Mouse (Mus musculus) neural tube, embryonic 11.5 days (tissue): ENCODE measurements around the gene Izumo4. TPM values are rescaled to one million over a fixed set of nuclear protein-coding genes. Genes with fewer than 3 reads are reported as not detected.

Source experiments
- ATAC-seq: fragments of 200-750 bp; cut with Nextera tagmentation; 2 replicates; pipeline ENCODE4 v1.8.0; 2017; ENCODE audit warnings: moderate number of reproducible peaks, mild to moderate bottlenecking, moderate TSS enrichment, moderate library complexity; ENCODE audit not compliant: insufficient read depth, low FRiP score, low TSS enrichment
- DNase-seq: peaks from one replicate; pipeline ENCODE4 v3.0.0-alpha.2; 2015; ENCODE audit warnings: low spot score
- H3K27ac ChIP-seq: fragments of 300-500 bp; sonication (generic); 2 replicates; pipeline ENCODE4 v1.5.1; 2014; ENCODE audit warnings: low read depth, mild to moderate bottlenecking, low read length
- H3K27me3 ChIP-seq: fragments of 300-500 bp; sonication (generic); 2 replicates; pipeline ENCODE4 v1.6.1; 2014; ENCODE audit warnings: mild to moderate bottlenecking, low read length, mixed read lengths; ENCODE audit not compliant: control insufficient read depth, insufficient read depth
- H3K36me3 ChIP-seq: fragments of 300-500 bp; sonication (generic); 2 replicates; pipeline ENCODE4 v1.6.1; 2014; ENCODE audit warnings: mild to moderate bottlenecking, low read length, moderate library complexity, mixed read lengths; ENCODE audit not compliant: control insufficient read depth, insufficient read depth
- H3K4me1 ChIP-seq: fragments of 300-500 bp; sonication (generic); 2 replicates; pipeline ENCODE4 v1.6.1; 2014; ENCODE audit warnings: low read length, mixed read lengths; ENCODE audit not compliant: control insufficient read depth, insufficient read depth
- H3K4me2 ChIP-seq: fragments of 300-500 bp; sonication (generic); 2 replicates; pipeline ENCODE4 v1.6.1; 2014; ENCODE audit warnings: low read depth, mild to moderate bottlenecking, moderate library complexity
- H3K4me3 ChIP-seq: fragments of 300-500 bp; sonication (generic); 2 replicates; pipeline ENCODE4 v1.5.1; 2014; ENCODE audit warnings: low read depth, low read length
- H3K9ac ChIP-seq: fragments of 300-500 bp; sonication (generic); 2 replicates; pipeline ENCODE4 v1.6.1; 2014; ENCODE audit warnings: mild to moderate bottlenecking, low read length
- H3K9me3 ChIP-seq: fragments of 300-500 bp; sonication (generic); 2 replicates; pipeline ENCODE4 v1.6.1; 2016; ENCODE audit warnings: low read length; ENCODE audit not compliant: control insufficient read depth
- WGBS: fragments of 180-500 bp; shearing (Covaris S2); extraction: QIAGEN DNeasy Blood & Tissue Kit; methylation state at CpG from one replicate; pipeline ENCODE4 v1.1.7; 2014; 5-methylcytosine and 5-hydroxymethylcytosine counted together
- polyA plus RNA-seq: library from polyadenylated mRNA; unstranded; fragments of >200 nt; fragmentation: Nextera tagmentation; extraction: Ambion mirVana; gene quantifications from 2 replicates; pipeline ENCODE4 v1.2.1, GENCODE M21; 2014

Izumo4 gene
- 10.6 and 11.5 TPM in 2 replicates for polyA plus RNA-seq

- WGBS: under 1% methylated on average over 58 of the region's 59 CpGs
- H3K27ac ChIP-seq: peak within 1 kb of the TSS; percentile 76
- peak; percentile 94 for ATAC-seq
- H3K9ac ChIP-seq: peak within 1 kb of the TSS; percentile 70
- H3K4me2 ChIP-seq: peak within 1 kb of the TSS; percentile 71
- no peaks in the 10 kb centered on the region; the same call in none of the 2 replicates for H3K36me3 ChIP-seq
- H3K4me3 ChIP-seq: peak within 1 kb of the TSS; percentile 56
- peaks cover 11% of the 10 kb centered on the region for H3K4me1 ChIP-seq
- peak; percentile 99 for DNase-seq
- no peaks in the 10 kb centered on the region for H3K27me3 ChIP-seq
- no peaks in the 10 kb centered on the region for H3K9me3 ChIP-seq
These were observed at the start of gene Izumo4, which contains the start of gene Mob3a for GRCm38 (mm10) chr10:80701721-80702535. TSS of gene Izumo4 (plus strand) at chr10:80702184. TSS of gene Mob3a (minus strand) at chr10:80701977.

- no peaks in the 10 kb centered on the region for H3K9me3 ChIP-seq
- H3K27ac ChIP-seq: no peak overlapping the region
- no peaks in the 10 kb centered on the region for H3K27me3 ChIP-seq
- H3K4me3 ChIP-seq: no peak overlapping the region
- H3K36me3 ChIP-seq: no peaks in the 10 kb centered on the region
- ATAC-seq (no peak), DNase-seq (no peak)
- WGBS: 85% methylated on average over 6 of the region's 6 CpGs
- H3K9ac ChIP-seq: no peak overlapping the region
- peaks cover 11% of the 10 kb centered on the region for H3K4me1 ChIP-seq
- H3K4me2 ChIP-seq: no peak overlapping the region
These were observed 48.7 kb upstream of the Izumo4 start for GRCm38 (mm10) chr10:80653156-80653720.

- no peaks in the 10 kb centered on the region for H3K27me3 ChIP-seq
- H3K4me2 ChIP-seq: peak overlapping the region; percentile 92
- ATAC-seq (no peak), DNase-seq (no peak)
- no peaks in the 10 kb centered on the region for H3K9me3 ChIP-seq
- no peak overlapping the region for H3K9ac ChIP-seq
- 87% methylated on average over 6 of the region's 6 CpGs for WGBS
- no peaks in the 10 kb centered on the region for H3K36me3 ChIP-seq
- H3K4me3 ChIP-seq: no peak overlapping the region
- no peak overlapping the region for H3K27ac ChIP-seq
- peaks cover 8% of the 10 kb centered on the region for H3K4me1 ChIP-seq
These were observed 47.1 kb upstream of the Izumo4 start for GRCm38 (mm10) chr10:80654866-80655265.

- 0 out of 2 replicates have a peak overlapping the region, but pooled peaks have one; percentile 58 for H3K27ac ChIP-seq
- H3K4me2 ChIP-seq: peak overlapping the region; percentile 92
- ATAC-seq (peak; percentile 48), DNase-seq (no peak)
- H3K9me3 ChIP-seq: no peaks in the 10 kb centered on the region
- H3K27me3 ChIP-seq: no peaks in the 10 kb centered on the region
- H3K4me1 ChIP-seq: peaks cover 8% of the 10 kb centered on the region
- peak overlapping the region; percentile 95 for H3K9ac ChIP-seq
- peak overlapping the region; percentile 92 for H3K4me3 ChIP-seq
- 3% methylated on average over 12 of the region's 12 CpGs for WGBS
- H3K36me3 ChIP-seq: no peaks in the 10 kb centered on the region
These were observed 46.4 kb upstream of the Izumo4 start for GRCm38 (mm10) chr10:80655406-80656129.

- H3K9ac ChIP-seq: peak overlapping the region; percentile 95
- ATAC-seq: peak; percentile 65
- whole genome bisulfite sequencing: under 1% methylated on average over 71 of the region's 72 CpGs
- peak; percentile 98 for DNase-seq
- no peaks in the 10 kb centered on the region for H3K27me3 ChIP-seq
- H3K36me3 ChIP-seq: no peaks in the 10 kb centered on the region
- peak overlapping the region; percentile 78 for H3K27ac ChIP-seq
- no peaks in the 10 kb centered on the region for H3K9me3 ChIP-seq
- H3K4me1 ChIP-seq: peaks cover 8% of the 10 kb centered on the region
- H3K4me2 ChIP-seq: peak overlapping the region; percentile 92
- peak overlapping the region; percentile 92 for H3K4me3 ChIP-seq
These were observed 45.7 kb upstream of the Izumo4 start for GRCm38 (mm10) chr10:80656130-80656862.

GRCm38 (mm10) chr10:80656863-80657623 is 44.9 kb upstream of the Izumo4 start, which contains the start of gene Btbd2:
TSS of gene Btbd2 (minus strand) at chr10:80657071.
- DNase-seq: no peak
- Histone ChIP-seq H3K27me3 (no peaks in the 10 kb centered on the region), H3K36me3 (no peaks in the 10 kb centered on the region), H3K27ac (peak within 1 kb of the TSS; percentile 78), H3K4me2 (peak within 1 kb of the TSS; percentile 92), H3K9me3 (no peaks in the 10 kb centered on the region), H3K9ac (peak within 1 kb of the TSS; percentile 95), H3K4me3 (peak within 1 kb of the TSS; percentile 92), H3K4me1 (peaks cover 8% of the 10 kb centered on the region)
- peak; percentile 20 for ATAC-seq
- 19% methylated on average over 15 of the region's 15 CpGs for WGBS

GRCm38 (mm10) chr10:80658194-80658840 is 43.7 kb upstream of the Izumo4 start:
- ATAC-seq: no peak
- no peak for DNase-seq
- Histone ChIP-seq H3K27ac (no peak overlapping the region), H3K27me3 (no peaks in the 10 kb centered on the region), H3K4me2 (no peak overlapping the region), H3K9ac (no peak overlapping the region), H3K4me1 (peaks cover 8% of the 10 kb centered on the region), H3K9me3 (no peaks in the 10 kb centered on the region), H3K4me3 (no peak overlapping the region), H3K36me3 (no peaks in the 10 kb centered on the region)
- WGBS: 85% methylated on average over 14 of the region's 14 CpGs
